ENCODE assay signal across 27 mouse cellular contexts in the genomic region with DNA sequence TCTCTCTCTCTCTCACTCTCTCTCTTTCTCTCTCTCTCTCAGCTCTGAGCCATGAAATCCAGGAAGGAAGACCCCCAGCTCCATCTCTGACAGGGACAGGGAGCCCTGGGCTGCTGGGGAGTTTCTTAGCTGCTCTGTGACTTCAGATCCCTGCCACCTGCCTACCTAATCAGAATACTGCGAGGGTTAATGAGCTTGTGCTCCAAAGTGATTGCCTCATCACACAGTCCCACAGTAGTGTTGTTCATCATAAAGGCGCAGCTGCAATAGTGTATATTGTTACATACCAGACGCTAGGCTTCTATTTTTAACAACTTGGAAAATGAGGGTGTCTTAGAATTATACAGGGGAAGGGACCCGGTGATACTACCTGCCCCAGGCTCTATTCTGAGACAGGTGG.
A peak's percentile ranks its signal among the peaks of the same experiment; 100 is the strongest.
DNase-seq lines count a peak whose midpoint lies in the region; ATAC-seq lines count a peak whose summit lies in the region.
"Had no signal": no experiment of that assay in that cellular context is flagged by ENCODE, and none has a peak within 500 bp of the region (broad histone marks: within the 10 kb centered on the region; RNA-seq: fewer than 3 reads in every experiment).

No protein-coding gene starts in this region.

- no peak overlapping the region for H3K9ac ChIP-seq in midbrain, embryonic 16.5 days (ENCODE audit: low read depth, low read length)
- no peak overlapping the region for H3K9ac ChIP-seq in embryonic facial prominence, embryonic 11.5 days (replicated peaks; ENCODE audit: low read length)
- no peak overlapping the region for H3K9ac ChIP-seq in forebrain, embryonic 14.5 days (ENCODE audit: low read length)
- H3K9ac ChIP-seq: intestine, embryonic 15.5 days; liver, embryonic 15.5 days; lung, embryonic 14.5 days had no signal

- intact Hi-C loops in gastrocnemius, postnatal 14 days (cut with DNase I; ENCODE audit: low total_unique reads), result no loop called here

- H3K27ac ChIP-seq in midbrain, embryonic 10.5 days (replicated peaks), result peak overlapping the region; percentile 69; the same call in 1 of the 2 replicates
- no peak overlapping the region for H3K27ac ChIP-seq in midbrain, embryonic 16.5 days (ENCODE audit: low read length)
- no peak overlapping the region for H3K27ac ChIP-seq in embryonic facial prominence, embryonic 11.5 days (replicated peaks; ENCODE audit: low read depth, low read length)
- no peak overlapping the region; the same call in 1 of the 2 replicates for H3K27ac ChIP-seq in forebrain, embryonic 14.5 days (ENCODE audit: low read depth, low read length)
- H3K27ac ChIP-seq: gastrocnemius, adult 2 months; intestine, embryonic 15.5 days; kidney, postnatal 0 days; liver, embryonic 15.5 days; stomach, postnatal 0 days had no signal

- no peak overlapping the region for H3K4me3 ChIP-seq in midbrain, embryonic 10.5 days
- H3K4me3 ChIP-seq in midbrain, embryonic 16.5 days (ENCODE audit: low read depth, low read length), result no peak overlapping the region
- no peak overlapping the region for H3K4me3 ChIP-seq in embryonic facial prominence, embryonic 11.5 days (ENCODE audit: low read depth, low read length)
- no peak overlapping the region for H3K4me3 ChIP-seq in forebrain, embryonic 14.5 days (ENCODE audit: low read depth, low read length)
- H3K4me3 ChIP-seq: gastrocnemius, adult 2 months; hindbrain, embryonic 10.5 days; intestine, embryonic 15.5 days; liver, embryonic 15.5 days had no signal

- no peak for ATAC-seq in midbrain, embryonic 16.5 days
- 0 out of 2 replicates have a peak, but pooled peaks have one; percentile 39 for ATAC-seq in embryonic facial prominence, embryonic 11.5 days (replicated peaks; ENCODE audit: insufficient number of reproducible peaks, low FRiP score, low TSS enrichment, low read depth)
- peak; percentile 44; the same call in 1 of the 2 replicates for ATAC-seq in forebrain, embryonic 14.5 days
- ATAC-seq: CD4-positive, CD25-positive, alpha-beta regulatory T cell, adult 4 months; hindbrain, embryonic 16.5 days; intestine, embryonic 15.5 days had no signal

- 0 out of 2 replicates have a peak, but pooled peaks cover 2% of the 10 kb centered on the region for H3K9me3 ChIP-seq in midbrain, embryonic 10.5 days (replicated peaks)
- H3K9me3 ChIP-seq in midbrain, embryonic 16.5 days (replicated peaks; ENCODE audit: control insufficient read depth, low read length, poor library complexity, severe bottlenecking), result no peaks in the 10 kb centered on the region
- no peaks in the 10 kb centered on the region for H3K9me3 ChIP-seq in embryonic facial prominence, embryonic 11.5 days (replicated peaks; ENCODE audit: control insufficient read depth, low read length)
- 0 out of 2 replicates have a peak, but pooled peaks cover 3% of the 10 kb centered on the region for H3K9me3 ChIP-seq in forebrain, embryonic 14.5 days (replicated peaks; ENCODE audit: control insufficient read depth, low read length)
- H3K9me3 ChIP-seq: hindbrain, embryonic 10.5 days; intestine, embryonic 15.5 days; liver, embryonic 15.5 days had no signal

- peaks cover 25% of the 10 kb centered on the region for H3K27me3 ChIP-seq in midbrain, embryonic 10.5 days (ENCODE audit: low read depth, poor library complexity, severe bottlenecking)
- no peaks in the 10 kb centered on the region for H3K27me3 ChIP-seq in midbrain, embryonic 16.5 days (ENCODE audit: control insufficient read depth, insufficient read depth, low read depth, low read length)
- no peaks in the 10 kb centered on the region for H3K27me3 ChIP-seq in embryonic facial prominence, embryonic 11.5 days (ENCODE audit: control insufficient read depth, insufficient read depth, low read length)
- H3K27me3 ChIP-seq in forebrain, embryonic 14.5 days (replicated peaks; ENCODE audit: control insufficient read depth, insufficient read depth, low read length), result no peaks in the 10 kb centered on the region
- H3K27me3 ChIP-seq: intestine, embryonic 15.5 days; liver, embryonic 15.5 days had no signal

- no peak overlapping the region for H3K4me2 ChIP-seq in midbrain, embryonic 16.5 days (ENCODE audit: low read length)
- no peak overlapping the region for H3K4me2 ChIP-seq in embryonic facial prominence, embryonic 11.5 days (ENCODE audit: low read depth, low read length)
- H3K4me2 ChIP-seq in forebrain, embryonic 14.5 days (ENCODE audit: low read length), result no peak overlapping the region
- H3K4me2 ChIP-seq: intestine, embryonic 15.5 days; liver, embryonic 15.5 days; lung, embryonic 14.5 days; midbrain, embryonic 11.5 days had no signal

- WGBS in midbrain, embryonic 10.5 days, result 68% methylated on average over 4 of the region's 4 CpGs
- WGBS in midbrain, embryonic 16.5 days, result 53% methylated on average over 4 of the region's 4 CpGs
- WGBS in embryonic facial prominence, embryonic 11.5 days, result 52% methylated on average over 4 of the region's 4 CpGs
- WGBS in forebrain, embryonic 14.5 days, result 26% methylated on average over 4 of the region's 4 CpGs

- H3K36me3 ChIP-seq in midbrain, embryonic 10.5 days, result no peaks in the 10 kb centered on the region
- no peaks in the 10 kb centered on the region for H3K36me3 ChIP-seq in midbrain, embryonic 16.5 days (ENCODE audit: control insufficient read depth, insufficient read depth, low read length)
- H3K36me3 ChIP-seq in embryonic facial prominence, embryonic 11.5 days (replicated peaks; ENCODE audit: control insufficient read depth, insufficient read depth, low read depth, low read length), result no peaks in the 10 kb centered on the region
- H3K36me3 ChIP-seq in forebrain, embryonic 14.5 days (ENCODE audit: control insufficient read depth, insufficient read depth, low read length), result no peaks in the 10 kb centered on the region
- H3K36me3 ChIP-seq: hindbrain, embryonic 10.5 days; intestine, embryonic 15.5 days; liver, embryonic 15.5 days had no signal

- peaks cover 30% of the 10 kb centered on the region for H3K4me1 ChIP-seq in midbrain, embryonic 10.5 days
- H3K4me1 ChIP-seq in midbrain, embryonic 16.5 days (ENCODE audit: control insufficient read depth, insufficient read depth, low read length), result peaks cover 11% of the 10 kb centered on the region
- H3K4me1 ChIP-seq in embryonic facial prominence, embryonic 11.5 days (ENCODE audit: control insufficient read depth, insufficient read depth, low read length), result no peaks in the 10 kb centered on the region
- H3K4me1 ChIP-seq in forebrain, embryonic 14.5 days (ENCODE audit: control insufficient read depth, insufficient read depth, low read length), result peaks cover 13% of the 10 kb centered on the region
- H3K4me1 ChIP-seq: intestine, embryonic 15.5 days; liver, embryonic 15.5 days had no signal

- DNase-seq in midbrain, embryonic 10.5 days (ENCODE audit: low spot score), result no peak
- no peak for DNase-seq in embryonic facial prominence, embryonic 11.5 days (ENCODE audit: low spot score)
- peak; percentile 45 for DNase-seq in forebrain, embryonic 14.5 days (ENCODE audit: low spot score)
- DNase-seq in right cerebral cortex, postnatal 14 days, result no peak
- DNase-seq in lung, postnatal 10 days, result no peak
- DNase-seq in gastrocnemius, postnatal 14 days, result no peak
- DNase-seq: adrenal gland, postnatal 14 days; cerebellum, adult 11-12 months; cerebellum, adult 9-11 months; gastrocnemius, adult 2 months; heart, postnatal 14 days; kidney, adult 2 months; layer of hippocampus, postnatal 36 days; lung, embryonic 14.5 days; right cerebral cortex, adult 18-20 months; right cerebral cortex, postnatal 4 days; thymus, adult 18-20 months; thymus, postnatal 36 days had no signal
